In genomic region chr5:24779321-24779720, GRCm38 (mm10) we compare ENCODE assay signal across 28 mouse cellular contexts. TPM values are rescaled to one million over a fixed set of nuclear protein-coding genes. Genes with fewer than 3 reads are reported as not detected.
"Had no signal": no experiment of that assay in that cellular context is flagged by ENCODE, and none has a peak within 500 bp of the region (broad histone marks: within the 10 kb centered on the region; RNA-seq: fewer than 3 reads in every experiment).

No protein-coding gene starts in this region.

- H3K27me3 ChIP-seq: kidney, embryonic 15.5 days had no signal

- H3K27ac ChIP-seq: hindbrain, embryonic 13.5 days; hindbrain, embryonic 15.5 days; hindbrain, postnatal 0 days; kidney, embryonic 15.5 days; kidney, postnatal 0 days; layer of hippocampus, adult 2 months; left cerebral cortex, adult 2 months; limb, embryonic 10.5 days; limb, embryonic 12.5 days; liver, embryonic 13.5 days; liver, embryonic 15.5 days had no signal

- H3K36me3 ChIP-seq: heart, embryonic 12.5 days; hindbrain, embryonic 13.5 days; hindbrain, embryonic 15.5 days; kidney, embryonic 15.5 days; limb, embryonic 10.5 days; limb, embryonic 12.5 days; liver, embryonic 13.5 days; liver, embryonic 15.5 days had no signal

- H3K9ac ChIP-seq: kidney, embryonic 15.5 days; limb, embryonic 12.5 days; liver, embryonic 13.5 days; liver, embryonic 15.5 days had no signal

- DNase-seq: gastrocnemius, postnatal 14 days; gastrocnemius, postnatal 36 days; heart, adult 18-20 months; heart, postnatal 10 days; kidney, adult 11 months; kidney, adult 2 months; kidney, adult 9 months; kidney, postnatal 14 days; kidney, postnatal 4 days; liver, embryonic 13.5 days had no signal

- H3K4me2 ChIP-seq: liver, embryonic 13.5 days; liver, embryonic 15.5 days had no signal

- H3K4me3 ChIP-seq: layer of hippocampus, adult 2 months; left cerebral cortex, adult 2 months; limb, embryonic 12.5 days; liver, embryonic 13.5 days; liver, embryonic 15.5 days had no signal

- H3K4me1 ChIP-seq: liver, embryonic 13.5 days had no signal

- H3K9me3 ChIP-seq: hindbrain, embryonic 13.5 days; hindbrain, embryonic 15.5 days; limb, embryonic 10.5 days; liver, embryonic 15.5 days had no signal

RNA-seq across cellular contexts. Expression of gene Crygn, which starts 21.5 kb away (rescaled TPM):
- total RNA-seq: gastrocnemius, adult 18-20 months; gastrocnemius, adult 8-10 months; heart, adult 18-20 months; heart, postnatal 10 days; heart, postnatal 25 days; hindbrain, postnatal 0 days; layer of hippocampus, adult 2 months; left cerebral cortex, postnatal 14 days; left cerebral cortex, postnatal 36 days had no signal
- polyA plus RNA-seq: heart, embryonic 14.5 days; hindbrain, embryonic 11.5 days; limb, embryonic 12.5 days; liver, embryonic 15.5 days had no signal

RNA-seq across cellular contexts. Expression of gene Wdr86, which starts 48.8 kb away (rescaled TPM):
- total RNA-seq: gastrocnemius, adult 18-20 months; gastrocnemius, postnatal 36 days had no signal
